Mouse (Mus musculus) thymus, adult 2 months (tissue): ENCODE measurements around the gene Mis12.

ENCODE experiments used
- CTCF ChIP-seq: fragments of 200-500 bp; IDR thresholded peaks from 2 replicates; pipeline ENCODE4 v1.5.1; 2012; ENCODE audit warnings: mild to moderate bottlenecking, control low read depth, low read length, moderate library complexity, borderline replicate concordance; ENCODE audit not compliant: control insufficient read depth, poor library complexity, insufficient read depth; ENCODE audit errors: extremely low read depth
- POLR2A ChIP-seq: fragments of 200-500 bp; IDR thresholded peaks from 2 replicates; pipeline ENCODE4 v1.6.1; 2012; ENCODE audit warnings: mild to moderate bottlenecking, low read length, control low read depth, moderate library complexity; ENCODE audit not compliant: control insufficient read depth, poor library complexity, insufficient read depth; ENCODE audit errors: extremely low read depth

DNA sequence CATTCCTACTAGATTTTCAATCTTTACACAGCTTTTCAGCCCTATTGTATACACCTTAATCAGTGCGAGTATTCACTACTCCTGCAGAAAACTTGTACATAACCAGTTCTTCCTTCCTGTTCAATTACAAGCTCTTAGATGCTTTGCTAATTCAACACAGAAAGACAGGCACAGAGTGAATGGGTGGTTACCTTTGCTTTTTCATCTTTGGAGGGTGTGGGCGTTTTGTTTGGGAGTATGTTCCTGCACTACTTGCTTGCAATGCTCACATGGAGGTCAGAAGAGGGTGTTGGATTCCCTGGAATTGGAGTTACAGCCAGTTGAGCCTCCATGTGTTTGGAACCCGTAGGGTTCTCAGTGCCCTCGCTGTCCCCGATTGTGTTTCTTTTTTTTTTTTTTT lies 14.4 kb upstream of the Mis12 start:
- TF ChIP-seq POLR2A (no peak), CTCF (no peak)
